Mouse (Mus musculus) kidney, embryonic 16.5 days (tissue): Measurements from ENCODE around the gene Prss46. TPM values are rescaled to one million over a fixed set of nuclear protein-coding genes. Genes with fewer than 3 reads are reported as not detected.

Experiments used
- ATAC-seq: fragments of 200-750 bp; cut with Nextera tagmentation; 2 replicates; pipeline ENCODE4 v1.8.0; 2017; ENCODE audit warnings: moderate TSS enrichment; ENCODE audit not compliant: low FRiP score, low TSS enrichment
- H3K27ac ChIP-seq: fragments of 300-500 bp; sonication (generic); 2 replicates; pipeline ENCODE4 v1.5.1; 2014; ENCODE audit warnings: low read length
- H3K27me3 ChIP-seq: fragments of 300-500 bp; sonication (generic); 2 replicates; pipeline ENCODE4 v1.6.1; 2014; ENCODE audit warnings: low read length, control low read depth, mixed read lengths; ENCODE audit not compliant: insufficient read depth
- H3K36me3 ChIP-seq: fragments of 300-500 bp; sonication (generic); 2 replicates; pipeline ENCODE4 v1.6.1; 2014; ENCODE audit warnings: low read length, control low read depth, mixed read lengths; ENCODE audit not compliant: insufficient read depth
- H3K4me1 ChIP-seq: fragments of 300-500 bp; sonication (generic); 2 replicates; pipeline ENCODE4 v1.6.1; 2014; ENCODE audit warnings: low read length, control low read depth, mixed read lengths; ENCODE audit not compliant: insufficient read depth
- H3K4me2 ChIP-seq: fragments of 300-500 bp; sonication (generic); replicated peaks from 2 replicates; pipeline ENCODE4 v1.6.1; 2014; ENCODE audit warnings: low read depth, low read length
- H3K4me3 ChIP-seq: fragments of 300-500 bp; sonication (generic); 2 replicates; pipeline ENCODE4 v1.5.1; 2014; ENCODE audit warnings: mild to moderate bottlenecking, low read length
- H3K9ac ChIP-seq: fragments of 300-500 bp; sonication (generic); replicated peaks from 2 replicates; pipeline ENCODE4 v1.6.1; 2014; ENCODE audit warnings: low read length
- H3K9me3 ChIP-seq: fragments of 300-500 bp; sonication (generic); 2 replicates; pipeline ENCODE4 v1.6.1; 2016; ENCODE audit warnings: low read length, control low read depth
- WGBS: fragments of 180-500 bp; shearing (Covaris S2); extraction: QIAGEN DNeasy Blood & Tissue Kit; methylation state at CpG from one replicate; pipeline ENCODE4 v1.1.7; 2014; 5-methylcytosine and 5-hydroxymethylcytosine counted together
- polyA plus RNA-seq: library from polyadenylated mRNA; unstranded; fragments of >200 nt; fragmentation: Nextera tagmentation; extraction: Ambion mirVana; gene quantifications from 2 replicates; pipeline ENCODE4 v1.2.1, GENCODE M21; 2015

The Prss46 gene
- polyA plus RNA-seq, 1 experiment from 2014 or later, result not detected

DNA sequence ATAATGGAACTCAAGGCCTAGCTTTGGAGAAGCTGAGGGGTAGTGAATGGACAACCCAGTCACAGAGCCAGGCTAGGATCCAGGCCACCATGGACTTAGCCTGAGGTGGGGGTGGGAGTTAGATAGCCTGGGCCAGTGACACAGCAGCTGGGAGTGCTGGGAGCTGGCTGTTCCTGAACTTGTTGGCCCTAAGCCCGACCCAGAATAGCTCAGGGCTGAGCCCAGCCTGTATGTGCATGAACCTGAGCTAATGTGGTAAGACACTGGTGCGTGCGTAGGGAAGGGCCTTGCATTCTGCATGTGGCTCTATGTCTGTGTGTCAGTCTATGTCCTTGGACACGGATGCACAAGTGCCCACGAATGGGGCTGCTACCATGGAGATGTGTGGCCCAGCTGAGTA lies 33.6 kb downstream of the Prss46 start:
- H3K9me3 ChIP-seq, result no peaks in the 10 kb centered on the region
- no peak overlapping the region for H3K9ac ChIP-seq
- WGBS, result 84% methylated on average over 5 of the region's 5 CpGs
- H3K27ac ChIP-seq, result no peak overlapping the region
- no peak overlapping the region for H3K4me3 ChIP-seq
- ATAC-seq, result no peak
- peaks cover 3% of the 10 kb centered on the region for H3K27me3 ChIP-seq
- no peak overlapping the region for H3K4me2 ChIP-seq
- H3K36me3 ChIP-seq, result no peaks in the 10 kb centered on the region
- peaks cover 28% of the 10 kb centered on the region for H3K4me1 ChIP-seq

DNA sequence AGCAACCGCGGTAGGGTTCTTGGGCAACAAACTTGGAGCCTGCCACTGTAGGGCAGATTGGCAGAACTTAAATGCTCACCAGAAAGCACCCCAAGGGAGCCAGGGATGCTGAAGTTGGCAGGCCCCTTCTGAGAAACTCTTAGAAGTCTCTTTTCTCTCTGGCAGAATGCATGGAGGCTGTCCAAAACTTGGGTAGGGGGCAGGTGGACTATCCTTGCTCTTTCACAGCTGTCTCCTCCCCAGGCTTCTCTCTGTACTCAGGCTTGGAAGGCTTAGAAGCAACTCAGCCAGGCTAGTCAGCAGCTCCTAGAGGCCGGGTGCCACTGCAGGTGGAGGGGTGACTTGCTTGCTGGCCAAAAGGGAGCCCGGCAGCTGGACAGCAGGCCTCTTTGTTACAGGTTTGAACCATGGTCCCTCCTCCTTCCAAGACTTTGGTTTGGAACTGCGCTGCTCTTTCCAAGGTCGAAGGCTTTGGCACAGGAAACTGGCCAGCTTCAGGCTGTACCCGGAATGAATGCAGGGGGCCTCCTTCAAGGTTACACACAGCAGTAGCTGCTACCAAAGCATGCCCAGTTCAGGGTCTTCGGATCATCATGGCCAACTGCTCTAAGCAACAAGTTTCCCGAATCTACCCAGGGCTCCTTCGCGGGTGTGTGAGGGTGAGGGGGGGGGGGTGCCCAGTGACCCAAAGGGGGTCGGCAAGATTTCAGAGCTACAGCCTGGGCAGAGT lies 35.0 kb downstream of the Prss46 start, which contains the start of gene Als2cl:
Als2cl (plus strand) TSS at position 680 of the 730 bp plus-strand sequence.
- Histone ChIP-seq H3K27ac (peak within 1 kb of the TSS; percentile 74), H3K36me3 (no peaks in the 10 kb centered on the region), H3K27me3 (peaks cover 3% of the 10 kb centered on the region; the same call in 1 of the 2 replicates), H3K9me3 (no peaks in the 10 kb centered on the region), H3K4me2 (peak within 1 kb of the TSS; percentile 87), H3K9ac (peak within 1 kb of the TSS; percentile 73), H3K4me3 (peak within 1 kb of the TSS; percentile 61), H3K4me1 (peaks cover 18% of the 10 kb centered on the region; the same call in 1 of the 2 replicates)
- 14% methylated on average over 12 of the region's 12 CpGs for WGBS
- peak; percentile 16 for ATAC-seq

DNA sequence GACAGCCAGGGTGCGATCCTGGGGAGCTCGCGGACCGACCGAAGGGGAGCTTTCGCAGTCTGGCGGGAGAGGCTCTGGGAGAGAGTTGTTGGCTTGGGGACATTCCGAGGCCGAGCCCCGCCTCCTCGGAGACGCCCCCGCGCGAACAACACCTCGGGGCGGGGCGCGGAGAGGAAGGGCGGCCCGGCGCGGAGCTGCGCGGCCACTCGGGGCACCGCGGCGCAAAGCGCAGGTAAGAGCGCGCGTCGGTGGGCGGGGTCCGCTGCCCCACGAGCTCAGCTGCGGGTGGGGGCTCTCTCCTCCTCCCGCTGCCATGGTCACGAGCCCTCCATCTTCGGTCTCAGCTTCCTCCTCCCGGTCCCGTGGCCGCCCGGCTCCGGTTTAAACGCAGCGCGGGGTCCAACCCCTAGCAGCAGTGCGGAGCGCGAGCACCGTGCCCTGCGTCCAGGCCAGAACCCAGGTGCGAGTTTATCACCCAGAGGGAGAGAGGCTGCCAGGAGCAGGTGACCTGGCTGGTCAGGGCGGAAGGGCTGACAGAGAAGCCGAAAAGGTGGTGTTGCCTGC lies 35.8 kb downstream of the Prss46 start, which contains the start of gene Tmie:
Tmie (minus strand) TSS at position 116 of the 564 bp plus-strand sequence.
- peak within 1 kb of the TSS; percentile 74 for H3K27ac ChIP-seq
- peak within 1 kb of the TSS; percentile 87 for H3K4me2 ChIP-seq
- peaks cover 3% of the 10 kb centered on the region; the same call in 1 of the 2 replicates for H3K27me3 ChIP-seq
- no peaks in the 10 kb centered on the region for H3K36me3 ChIP-seq
- H3K9me3 ChIP-seq, result no peaks in the 10 kb centered on the region
- WGBS, result under 1% methylated on average over 39 of the region's 57 CpGs
- H3K9ac ChIP-seq, result peak within 1 kb of the TSS; percentile 73
- peak within 1 kb of the TSS; percentile 61 for H3K4me3 ChIP-seq
- peak; percentile 77 for ATAC-seq
- peaks cover 11% of the 10 kb centered on the region; the same call in 1 of the 2 replicates for H3K4me1 ChIP-seq

DNA sequence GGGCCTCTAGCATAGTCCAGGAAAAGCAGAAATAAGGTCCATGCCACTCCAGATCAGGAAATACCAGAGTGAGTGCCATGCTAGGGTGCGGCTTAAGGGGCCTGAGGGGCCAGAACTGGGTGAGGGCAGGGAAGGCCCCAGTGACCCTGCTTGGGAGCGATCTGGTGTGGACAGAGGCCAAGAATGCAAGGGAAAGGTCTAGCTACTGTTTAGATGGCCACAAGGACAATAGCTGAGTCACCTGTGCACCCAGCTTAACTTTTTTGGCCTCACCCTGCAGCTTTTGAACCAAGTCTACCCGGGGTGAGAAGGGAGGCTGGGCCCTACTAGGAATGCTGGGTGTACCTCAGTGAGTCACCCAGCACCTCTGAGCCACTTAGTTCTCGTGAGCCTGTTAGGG lies 36.5 kb downstream of the Prss46 start:
- peaks cover 7% of the 10 kb centered on the region; the same call in 1 of the 2 replicates for H3K4me1 ChIP-seq
- peak overlapping the region; percentile 61 for H3K4me3 ChIP-seq
- ATAC-seq, result peak; percentile 33
- H3K27ac ChIP-seq, result peak overlapping the region; percentile 74
- WGBS, result 67% methylated on average over 4 of the region's 4 CpGs
- H3K9me3 ChIP-seq, result no peaks in the 10 kb centered on the region
- peak overlapping the region; percentile 73 for H3K9ac ChIP-seq
- peak overlapping the region; percentile 87 for H3K4me2 ChIP-seq
- peaks cover 3% of the 10 kb centered on the region; the same call in 1 of the 2 replicates for H3K27me3 ChIP-seq
- no peaks in the 10 kb centered on the region for H3K36me3 ChIP-seq

DNA sequence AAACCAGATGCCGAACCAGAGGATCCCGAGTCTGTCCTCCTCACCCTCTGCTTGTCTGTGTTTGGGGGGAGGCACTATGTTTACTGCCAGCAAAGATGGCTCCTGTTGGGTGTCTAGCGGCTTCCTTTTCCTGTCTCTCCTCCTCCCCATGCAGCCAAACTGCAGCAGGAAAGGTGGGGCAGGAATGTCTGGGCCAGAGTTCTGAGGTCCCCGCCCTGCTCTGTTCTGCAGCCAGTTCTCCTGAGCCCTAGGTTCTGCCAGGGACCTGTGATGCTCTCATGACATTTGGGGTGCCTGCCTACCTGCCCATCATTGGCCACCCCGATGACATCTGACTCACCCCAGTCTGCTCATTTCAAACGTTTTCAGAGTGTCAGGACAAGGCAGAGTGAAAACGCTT lies 37.6 kb downstream of the Prss46 start:
- Histone ChIP-seq H3K27ac (no peak overlapping the region), H3K36me3 (no peaks in the 10 kb centered on the region), H3K4me2 (no peak overlapping the region), H3K27me3 (peaks cover 3% of the 10 kb centered on the region; the same call in 1 of the 2 replicates), H3K9me3 (no peaks in the 10 kb centered on the region), H3K9ac (no peak overlapping the region), H3K4me1 (peaks cover 7% of the 10 kb centered on the region; the same call in 1 of the 2 replicates), H3K4me3 (no peak overlapping the region)
- 78% methylated on average over 7 of the region's 7 CpGs for WGBS
- ATAC-seq, result no peak

DNA sequence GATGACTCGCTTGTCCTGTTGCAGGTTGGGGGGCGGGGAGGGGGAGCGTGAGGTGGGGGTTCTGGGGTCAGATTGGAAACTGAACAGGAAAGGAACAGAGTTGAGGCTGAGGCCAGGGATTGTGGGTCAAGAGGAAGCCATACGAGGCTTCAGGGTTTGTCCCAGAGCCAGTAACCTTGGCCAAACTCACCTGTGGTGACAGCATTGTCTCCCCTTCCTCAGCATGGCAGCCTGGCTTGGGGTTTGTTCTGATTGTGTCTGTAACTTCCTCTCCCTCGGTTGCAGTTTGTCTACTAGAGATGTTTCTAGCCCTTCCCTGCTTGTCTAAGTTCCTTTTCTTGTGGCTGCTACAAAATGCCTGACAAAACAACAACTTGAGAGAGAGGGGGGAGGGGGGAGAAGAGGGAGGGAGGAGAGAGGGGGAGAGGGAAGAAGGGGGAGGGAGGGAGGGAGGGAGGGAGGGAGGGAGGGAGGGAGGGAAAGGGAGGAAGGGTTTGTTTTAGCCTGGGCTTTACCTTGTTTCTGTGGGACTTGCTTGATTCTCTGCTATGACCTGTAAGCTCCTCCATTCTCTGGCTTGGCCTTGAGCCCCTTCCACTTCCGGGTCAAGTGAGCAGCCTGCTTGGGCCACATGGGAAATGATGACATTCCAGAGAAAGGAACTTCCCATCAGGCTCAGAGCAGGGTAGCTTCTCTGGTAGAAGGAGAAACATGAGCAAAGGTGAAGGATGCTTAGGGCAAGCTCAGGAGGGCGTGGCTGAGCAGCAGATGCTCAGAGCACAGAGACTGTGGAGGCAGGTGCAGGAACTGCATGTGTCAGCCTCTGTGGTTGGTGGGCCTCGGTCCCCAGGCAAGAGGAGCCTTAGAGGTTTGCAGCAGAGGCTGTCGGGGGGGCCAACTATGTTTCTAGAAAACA lies 43.3 kb downstream of the Prss46 start:
- WGBS, result 63% methylated on average over 9 of the region's 9 CpGs
- Histone ChIP-seq H3K4me2 (no peak overlapping the region), H3K4me1 (peaks cover 11% of the 10 kb centered on the region), H3K36me3 (no peaks in the 10 kb centered on the region), H3K27ac (no peak overlapping the region), H3K27me3 (no peaks in the 10 kb centered on the region), H3K9me3 (no peaks in the 10 kb centered on the region), H3K9ac (no peak overlapping the region), H3K4me3 (no peak overlapping the region)
- ATAC-seq, result no peak

DNA sequence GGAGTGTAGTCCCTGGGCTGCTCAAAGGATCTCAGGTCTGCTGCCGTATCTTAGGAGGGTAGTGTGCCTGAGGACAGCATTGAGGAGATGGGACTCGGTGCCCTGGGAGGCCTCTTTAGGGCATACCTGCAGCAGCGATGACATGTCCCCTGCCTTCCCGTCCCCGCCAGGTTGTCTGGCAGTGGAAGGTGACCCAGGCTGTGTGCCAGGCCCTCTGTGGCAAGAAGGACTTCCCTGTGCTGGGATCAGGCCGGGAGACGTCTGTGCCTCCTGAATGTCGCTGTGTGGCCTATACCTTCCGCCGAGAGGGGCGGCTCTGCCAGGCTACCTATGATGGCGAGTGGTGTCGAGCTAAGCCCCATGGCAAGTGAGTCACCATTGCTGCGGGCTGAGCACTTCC lies 44.6 kb downstream of the Prss46 start:
- Histone ChIP-seq H3K4me3 (no peak overlapping the region), H3K36me3 (no peaks in the 10 kb centered on the region), H3K27ac (no peak overlapping the region), H3K9ac (no peak overlapping the region), H3K9me3 (no peaks in the 10 kb centered on the region), H3K4me1 (peaks cover 11% of the 10 kb centered on the region), H3K27me3 (no peaks in the 10 kb centered on the region), H3K4me2 (no peak overlapping the region)
- 94% methylated on average over 14 of the region's 14 CpGs for WGBS
- no peak for ATAC-seq

DNA sequence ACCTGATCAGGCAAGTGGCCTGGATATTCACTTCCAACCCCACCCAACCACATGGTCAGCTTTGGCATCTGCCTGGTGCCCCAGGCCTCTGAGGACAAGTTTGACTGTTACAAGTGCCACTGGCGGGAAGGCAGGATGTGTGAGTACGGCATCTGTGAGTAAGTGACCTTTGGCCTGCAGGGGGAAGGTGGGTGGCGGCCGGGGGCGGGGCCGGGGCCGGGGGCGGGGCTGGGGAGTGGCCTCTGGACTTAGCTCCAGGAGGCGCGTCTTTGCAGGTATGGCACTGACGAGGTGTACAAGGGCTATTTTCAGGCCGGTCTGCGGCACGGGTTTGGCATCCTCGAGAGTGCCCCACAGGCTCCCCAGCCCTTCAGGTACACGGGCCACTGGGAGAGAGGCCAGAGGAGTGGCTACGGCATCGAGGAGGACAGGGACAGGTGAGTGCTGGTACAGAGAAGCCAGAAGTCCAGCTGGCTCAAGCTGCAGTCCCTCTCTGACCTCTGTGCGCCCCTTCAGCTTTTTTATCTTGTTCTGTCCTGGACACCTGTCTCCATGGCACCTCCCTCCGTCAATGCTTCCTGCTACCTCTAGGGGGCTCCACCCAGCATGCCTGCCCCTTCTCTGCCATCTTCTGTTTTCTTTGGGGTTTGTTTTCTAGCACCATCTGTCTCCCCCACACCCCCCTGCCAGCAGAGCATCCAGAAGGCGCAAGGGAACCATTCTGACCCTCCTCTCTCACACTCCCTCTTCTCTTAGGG lies 45.9 kb downstream of the Prss46 start:
- H3K4me1 ChIP-seq, result peaks cover 11% of the 10 kb centered on the region
- WGBS, result 17% methylated on average over 19 of the region's 21 CpGs
- no peak overlapping the region for H3K4me3 ChIP-seq
- H3K4me2 ChIP-seq, result peak overlapping the region; percentile 27; the same call in 1 of the 2 replicates
- H3K9ac ChIP-seq, result no peak overlapping the region
- H3K36me3 ChIP-seq, result no peaks in the 10 kb centered on the region
- ATAC-seq, result peak; percentile 47; the same call in 1 of the 2 replicates
- no peaks in the 10 kb centered on the region for H3K9me3 ChIP-seq
- H3K27ac ChIP-seq, result no peak overlapping the region
- H3K27me3 ChIP-seq, result no peaks in the 10 kb centered on the region
